Mouse (Mus musculus) E14TG2a.4 (cell line): ENCODE results near the gene Ifi214.
"Not testable (repeated sequence)": the region's sequence is repeated elsewhere in the genome, so short reads cannot be mapped to it uniquely, and the experiment has no call there.

Source experiments
- CTCF ChIP-seq: conservative IDR thresholded peaks from 2 replicates; pipeline ENCODE4 v1.5.1; 2014; ENCODE audit warnings: low read length
- NANOG ChIP-seq: IDR thresholded peaks from 2 replicates; pipeline ENCODE4 v1.6.1; 2014; ENCODE audit warnings: borderline replicate concordance, low read length, mixed read lengths
- POU5F1 ChIP-seq: IDR thresholded peaks from 2 replicates; pipeline ENCODE4 v1.6.1; 2014; ENCODE audit warnings: low read length, borderline replicate concordance

DNA sequence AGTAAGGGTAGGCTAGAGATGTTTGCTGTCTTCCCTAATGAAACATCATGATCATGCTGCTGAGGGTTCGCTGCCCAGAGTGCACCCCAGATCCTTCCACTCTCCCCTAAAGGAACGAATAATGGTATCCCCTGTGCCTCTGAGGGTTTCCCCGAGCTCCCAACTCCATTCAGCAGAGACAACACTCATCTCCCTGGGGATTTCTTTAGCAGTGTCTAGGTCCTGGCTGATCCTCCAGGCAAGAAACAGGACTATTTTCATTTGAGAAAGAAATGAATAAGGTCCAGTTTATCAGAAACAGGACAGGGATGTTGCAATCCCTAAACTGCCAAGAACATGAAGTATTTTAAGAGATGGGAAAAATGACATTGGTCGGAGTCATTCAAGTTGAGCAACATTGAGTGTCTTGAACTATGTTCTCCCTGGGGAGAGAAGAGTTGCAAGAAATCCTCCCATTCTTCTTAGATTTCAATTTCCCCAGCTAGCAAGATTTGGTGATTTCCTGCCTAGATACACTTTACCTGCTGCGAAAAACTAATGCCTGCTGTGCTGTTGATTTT lies 14.8 kb upstream of the Ifi214 start:
- TF ChIP-seq CTCF, POU5F1, NANOG: not testable (repeated sequence)
